Mouse (Mus musculus) forebrain, embryonic 11.5 days (tissue): Measurements from ENCODE around the gene Rexo5. TPM values are rescaled to one million over a fixed set of nuclear protein-coding genes. Genes with fewer than 3 reads are reported as not detected.
A peak's percentile ranks its signal among the peaks of the same experiment; 100 is the strongest.

Experiments used
- ATAC-seq: fragments of 200-750 bp; cut with Nextera tagmentation; replicated peaks from 2 replicates; pipeline ENCODE4 v1.8.0; 2017; ENCODE audit warnings: moderate TSS enrichment; ENCODE audit not compliant: low FRiP score
- DNase-seq: peaks from one replicate; pipeline ENCODE4 v3.0.0-alpha.2; 2017; ENCODE audit warnings: low spot score
- H3K27ac ChIP-seq: fragments of 300-500 bp; sonication (generic); 2 replicates; pipeline ENCODE4 v1.5.1; 2014; ENCODE audit warnings: low read depth, low read length
- H3K27me3 ChIP-seq: fragments of 300-500 bp; sonication (generic); 2 replicates; pipeline ENCODE4 v1.6.1; 2014; ENCODE audit warnings: mild to moderate bottlenecking, low read length, mixed read lengths; ENCODE audit not compliant: control insufficient read depth, insufficient read depth
- H3K36me3 ChIP-seq: fragments of 300-500 bp; sonication (generic); 2 replicates; pipeline ENCODE4 v1.6.1; 2014; ENCODE audit warnings: mild to moderate bottlenecking, low read length, moderate library complexity, mixed read lengths; ENCODE audit not compliant: control insufficient read depth, insufficient read depth
- H3K4me1 ChIP-seq: fragments of 300-500 bp; sonication (generic); replicated peaks from 2 replicates; pipeline ENCODE4 v1.6.1; 2014; ENCODE audit warnings: low read length, mixed read lengths; ENCODE audit not compliant: control insufficient read depth, insufficient read depth
- H3K4me2 ChIP-seq: fragments of 300-500 bp; sonication (generic); 2 replicates; pipeline ENCODE4 v1.6.1; 2014; ENCODE audit warnings: low read depth, mild to moderate bottlenecking, low read length, moderate library complexity, mixed read lengths; ENCODE audit not compliant: severe bottlenecking
- H3K4me3 ChIP-seq: fragments of 300-500 bp; sonication (generic); 2 replicates; pipeline ENCODE4 v1.5.1; 2014; ENCODE audit warnings: low read depth, low read length
- H3K9ac ChIP-seq: fragments of 300-500 bp; sonication (generic); 2 replicates; pipeline ENCODE4 v1.6.1; 2014; ENCODE audit warnings: low read length
- H3K9me3 ChIP-seq: fragments of 300-500 bp; sonication (generic); 2 replicates; pipeline ENCODE4 v1.6.1; 2016; ENCODE audit warnings: low read length, mixed read lengths; ENCODE audit not compliant: control insufficient read depth
- WGBS: fragments of 180-500 bp; shearing (Covaris S2); extraction: QIAGEN DNeasy Blood & Tissue Kit; methylation state at CpG from one replicate; pipeline ENCODE4 v1.1.7; 2014; 5-methylcytosine and 5-hydroxymethylcytosine counted together
- polyA plus RNA-seq: library from polyadenylated mRNA; unstranded; fragments of >200 nt; fragmentation: Nextera tagmentation; extraction: Ambion mirVana; gene quantifications from 2 replicates; pipeline ENCODE4 v1.2.1, GENCODE M21; 2014

Rexo5 gene
- polyA plus RNA-seq, 1 experiment from 2014 or later, result 27.5 TPM

- WGBS, result 91% methylated on average over 4 of the region's 4 CpGs
Measured at GRCm38 (mm10) chr7:119887887-119888286, 94.1 kb downstream of the Rexo5 start.

DNA sequence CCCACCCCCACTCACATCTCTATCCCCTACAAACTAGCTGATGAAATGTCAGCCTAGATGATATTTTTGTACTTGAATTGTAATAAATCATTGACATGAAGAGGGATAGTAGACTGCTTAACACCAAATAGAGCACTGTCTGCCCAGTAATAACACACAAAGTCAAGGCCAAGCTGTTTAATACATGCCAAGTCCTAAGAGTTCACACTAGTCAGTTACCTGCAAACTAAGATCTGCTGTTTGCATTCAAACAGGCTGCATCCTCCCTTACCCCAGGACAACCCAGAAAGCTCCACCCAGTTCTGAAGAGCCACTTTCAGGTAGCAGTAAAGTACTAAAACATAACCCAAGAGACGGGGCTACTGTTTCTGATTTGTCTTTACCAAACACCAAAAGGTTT, 98.4 kb downstream of the Rexo5 start:
- H3K4me1 ChIP-seq, result peaks cover 4% of the 10 kb centered on the region; the same call in 1 of the 2 replicates
- H3K4me3 ChIP-seq, result no peak overlapping the region
- H3K27me3 ChIP-seq, result no peaks in the 10 kb centered on the region
- ATAC-seq (no peak), DNase-seq (no peak)
- no peaks in the 10 kb centered on the region for H3K36me3 ChIP-seq
- H3K9me3 ChIP-seq, result no peaks in the 10 kb centered on the region
- H3K27ac ChIP-seq, result no peak overlapping the region
- 93% methylated on average over 1 of the region's 1 CpGs for WGBS
- H3K4me2 ChIP-seq, result no peak overlapping the region
- no peak overlapping the region for H3K9ac ChIP-seq

More at GRCm38 (mm10) chr7:119887887-119888286, 94.1 kb downstream of the Rexo5 start:
- DNase-seq, result no peak
- no peak overlapping the region for H3K9ac ChIP-seq
- H3K27ac ChIP-seq, result no peak overlapping the region
- H3K4me2 ChIP-seq, result no peak overlapping the region
- no peaks in the 10 kb centered on the region for H3K4me1 ChIP-seq
- H3K27me3 ChIP-seq, result no peaks in the 10 kb centered on the region
- no peak for ATAC-seq
- H3K36me3 ChIP-seq, result no peaks in the 10 kb centered on the region
- H3K4me3 ChIP-seq, result no peak overlapping the region
- no peaks in the 10 kb centered on the region for H3K9me3 ChIP-seq

- Histone ChIP-seq H3K9me3 (no peaks in the 10 kb centered on the region), H3K27ac (no peak overlapping the region), H3K9ac (no peak overlapping the region), H3K27me3 (no peaks in the 10 kb centered on the region), H3K4me1 (peaks cover 4% of the 10 kb centered on the region; the same call in 1 of the 2 replicates), H3K36me3 (no peaks in the 10 kb centered on the region), H3K4me3 (no peak overlapping the region), H3K4me2 (no peak overlapping the region)
- ATAC-seq (no peak), DNase-seq (no peak)
- WGBS, result 90% methylated on average over 4 of the region's 4 CpGs
Measured at GRCm38 (mm10) chr7:119892742-119893141, 98.9 kb downstream of the Rexo5 start.

GRCm38 (mm10) chr7:119894818-119895544, 101.2 kb downstream of the Rexo5 start:
- DNase-seq (no peak), ATAC-seq (peak; percentile 58)
- H3K4me2 ChIP-seq, result peak overlapping the region; percentile 75
- no peaks in the 10 kb centered on the region for H3K36me3 ChIP-seq
- no peaks in the 10 kb centered on the region for H3K27me3 ChIP-seq
- peaks cover 4% of the 10 kb centered on the region; the same call in 1 of the 2 replicates for H3K4me1 ChIP-seq
- H3K4me3 ChIP-seq, result peak overlapping the region; percentile 66
- H3K9ac ChIP-seq, result peak overlapping the region; percentile 81
- no peaks in the 10 kb centered on the region for H3K9me3 ChIP-seq
- 3% methylated on average over 14 of the region's 15 CpGs for WGBS
- peak overlapping the region; percentile 43; the same call in 1 of the 2 replicates for H3K27ac ChIP-seq

DNA sequence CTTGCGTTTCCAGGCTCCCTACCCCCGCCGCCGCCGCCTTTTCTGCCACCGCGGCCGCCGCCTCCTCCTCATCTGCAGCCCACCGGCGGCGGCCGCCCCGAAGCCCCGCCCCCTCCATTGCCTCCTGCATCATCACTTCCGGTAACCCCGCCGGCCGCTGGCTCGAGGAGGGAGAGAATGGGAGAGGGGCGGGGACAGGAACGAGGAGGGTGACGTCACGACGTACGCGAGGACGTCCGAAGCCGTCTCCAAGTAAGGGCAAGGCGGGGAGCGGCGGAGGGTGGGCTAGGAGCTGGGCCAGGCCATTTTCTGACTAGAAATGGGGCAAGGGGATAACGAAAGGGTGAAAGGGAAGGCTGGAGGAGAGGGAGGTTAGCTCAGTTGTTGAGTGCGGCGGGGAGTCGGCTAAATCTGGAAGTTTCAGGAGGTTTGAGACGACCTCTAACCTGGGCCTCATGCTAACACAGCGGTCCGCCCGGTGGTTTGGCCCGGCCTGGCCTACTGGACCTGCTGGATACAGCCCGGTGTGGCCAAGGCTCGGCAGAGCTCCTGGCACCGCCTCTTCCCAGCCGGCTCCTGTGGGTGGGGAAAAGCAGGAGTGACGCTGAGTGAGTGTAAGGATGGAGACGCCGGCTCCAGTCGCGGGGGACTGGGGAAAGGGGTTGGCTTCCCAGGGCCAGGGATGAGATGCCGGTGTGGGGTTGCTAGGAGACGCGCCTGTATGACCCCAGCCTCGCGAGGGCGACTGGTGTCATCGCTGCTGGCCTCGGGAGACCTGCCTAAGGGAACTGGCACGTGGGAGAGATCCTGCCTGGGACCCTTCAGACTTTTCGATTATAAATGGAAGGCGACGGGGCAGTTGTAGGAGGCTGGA, 102.1 kb downstream of the Rexo5 start, which contains the start of the genes Lyrm1 and Dcun1d3:
Lyrm1 (plus strand) TSS at position 223 of the 874 bp plus-strand sequence.
Dcun1d3 (minus strand) TSS at position 660 of the 874 bp plus-strand sequence.
- Histone ChIP-seq H3K27me3 (no peaks in the 10 kb centered on the region), H3K36me3 (no peaks in the 10 kb centered on the region), H3K27ac (peak within 1 kb of the TSS; percentile 95), H3K4me3 (peak within 1 kb of the TSS; percentile 66), H3K9me3 (no peaks in the 10 kb centered on the region), H3K9ac (peak within 1 kb of the TSS; percentile 83), H3K4me1 (peaks cover 4% of the 10 kb centered on the region; the same call in 1 of the 2 replicates), H3K4me2 (peak within 1 kb of the TSS; percentile 75)
- DNase-seq (peak; percentile 99), ATAC-seq (peak; percentile 97)
- WGBS, result under 1% methylated on average over 63 of the region's 63 CpGs

- Histone ChIP-seq H3K9me3 (no peaks in the 10 kb centered on the region), H3K4me3 (no peak overlapping the region), H3K27ac (no peak overlapping the region), H3K36me3 (no peaks in the 10 kb centered on the region), H3K4me1 (peaks cover 4% of the 10 kb centered on the region; the same call in 1 of the 2 replicates), H3K9ac (no peak overlapping the region), H3K4me2 (no peak overlapping the region), H3K27me3 (no peaks in the 10 kb centered on the region)
- 95% methylated on average over 8 of the region's 8 CpGs for WGBS
- DNase-seq (no peak), ATAC-seq (no peak)
Measured at GRCm38 (mm10) chr7:119897521-119898109, 103.8 kb downstream of the Rexo5 start.

GRCm38 (mm10) chr7:119898247-119898856, 104.5 kb downstream of the Rexo5 start:
- WGBS, result 72% methylated on average over 1 of the region's 1 CpGs
- DNase-seq (no peak), ATAC-seq (no peak)

More at GRCm38 (mm10) chr7:119898247-119898856, 104.5 kb downstream of the Rexo5 start:
- no peak overlapping the region for H3K4me2 ChIP-seq
- H3K9me3 ChIP-seq, result no peaks in the 10 kb centered on the region
- no peak overlapping the region for H3K4me3 ChIP-seq
- no peaks in the 10 kb centered on the region for H3K27me3 ChIP-seq
- H3K4me1 ChIP-seq, result peaks cover 4% of the 10 kb centered on the region; the same call in 1 of the 2 replicates
- no peak overlapping the region for H3K27ac ChIP-seq
- no peaks in the 10 kb centered on the region for H3K36me3 ChIP-seq
- no peak overlapping the region for H3K9ac ChIP-seq
